Mouse (Mus musculus) cortical plate, adult 2 months (tissue): ENCODE measurements around the gene Cdc6.

ENCODE experiments used
- CTCF ChIP-seq: fragments of 200-500 bp; IDR thresholded peaks from 2 replicates; pipeline ENCODE4 v1.5.1; 2011; ENCODE audit warnings: mild to moderate bottlenecking, control low read depth, low read length; ENCODE audit not compliant: insufficient read depth; ENCODE audit errors: extremely low read depth
- POLR2A ChIP-seq: fragments of 200-500 bp; IDR thresholded peaks from 2 replicates; pipeline ENCODE4 v1.6.1; 2011; ENCODE audit warnings: mild to moderate bottlenecking, low read length, control low read depth; ENCODE audit not compliant: insufficient read depth; ENCODE audit errors: extremely low read depth

- TF ChIP-seq POLR2A (no peak), CTCF (no peak)
Measured at GRCm38 (mm10) chr11:98936170-98936569, 28.6 kb downstream of the Cdc6 start.
